Mouse (Mus musculus): ENCODE results near the gene Zcchc13. TPM values are rescaled to one million over a fixed set of nuclear protein-coding genes. Genes with fewer than 3 reads are reported as not detected.

Zcchc13 gene
- polyA plus RNA-seq, 1 experiment from 2014 or later, result not detected

DNA sequence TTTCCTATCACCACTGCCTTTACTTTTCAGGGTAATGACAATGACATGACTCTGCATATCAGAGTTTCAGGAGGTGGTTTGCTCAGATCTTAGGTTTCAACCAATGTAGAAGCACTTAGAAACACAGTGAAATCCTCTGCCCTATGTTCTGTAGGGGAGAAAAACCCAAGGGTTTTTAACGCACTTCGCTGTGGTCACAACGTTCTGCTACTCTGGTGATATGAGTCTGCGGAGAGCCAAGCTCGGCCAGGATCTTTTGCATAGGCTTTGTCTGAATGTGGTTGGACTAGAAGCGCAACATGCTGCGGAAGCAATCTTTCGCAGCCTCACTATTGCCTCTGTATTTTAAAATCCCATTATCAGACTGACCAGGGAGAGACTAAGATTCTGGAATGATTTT lies 8.6 kb upstream of the Zcchc13 start:
- H3K9me3 ChIP-seq, result no peaks in the 10 kb centered on the region
- no peaks in the 10 kb centered on the region for H3K36me3 ChIP-seq (replicated peaks)
- H3K27me3 ChIP-seq (ENCODE audit: poor library complexity, severe bottlenecking), result peaks cover 12% of the 10 kb centered on the region
- peak overlapping the region; percentile 91 for H3K27ac ChIP-seq
- no peak for DNase-seq (ENCODE audit: extremely low spot score, low spot score)
- H3K4me1 ChIP-seq, result peaks cover 32% of the 10 kb centered on the region
- H3K4me3 ChIP-seq, result peak overlapping the region; percentile 52
- WGBS, result 10% methylated on average over 8 of the region's 8 CpGs

DNA sequence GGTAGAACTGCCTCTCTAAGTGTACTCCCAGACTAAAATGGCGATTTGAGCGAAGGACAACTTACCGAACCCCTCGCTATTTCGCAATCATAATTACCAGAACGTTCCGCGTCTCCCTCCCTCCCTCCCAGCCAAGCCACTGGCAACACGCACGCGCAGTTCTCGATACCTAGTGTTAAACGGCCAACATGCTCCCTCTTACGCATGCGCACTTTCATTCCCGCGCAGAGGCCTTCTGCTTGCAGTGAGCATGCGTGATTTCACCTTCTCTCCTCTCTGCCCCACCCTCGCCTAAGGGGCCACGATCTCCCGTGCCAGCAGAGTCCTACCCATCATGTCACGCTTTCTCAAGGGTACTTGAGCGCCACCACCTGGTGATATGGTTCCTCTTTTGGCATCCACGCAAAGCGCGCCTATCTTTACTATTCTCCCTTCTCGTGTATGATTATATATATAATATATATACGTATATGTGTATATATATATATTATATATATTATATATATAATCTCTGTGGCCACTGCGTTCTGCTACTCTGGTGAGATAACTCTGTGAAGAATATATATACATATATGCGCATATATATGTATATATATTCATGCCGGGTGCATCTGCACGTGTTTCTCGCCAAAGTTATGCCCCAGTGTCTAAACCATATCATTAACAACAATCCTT lies 8.0 kb upstream of the Zcchc13 start:
- Histone ChIP-seq H3K36me3 (replicated peaks) (no peaks in the 10 kb centered on the region), H3K27ac (peak overlapping the region; percentile 91), H3K27me3 (ENCODE audit: poor library complexity, severe bottlenecking) (peaks cover 12% of the 10 kb centered on the region), H3K4me1 (peaks cover 32% of the 10 kb centered on the region), H3K4me3 (peak overlapping the region; percentile 61), H3K9me3 (no peaks in the 10 kb centered on the region)
- WGBS, result 1% methylated on average over 33 of the region's 33 CpGs
- DNase-seq (ENCODE audit: extremely low spot score, low spot score), result peak; percentile 94

GRCm38 (mm10) chrX:103622935-103623280 lies 7.5 kb upstream of the Zcchc13 start:
- no peak for DNase-seq (ENCODE audit: extremely low spot score, low spot score)
- H3K27ac ChIP-seq, result peak overlapping the region; percentile 85
- no peaks in the 10 kb centered on the region for H3K9me3 ChIP-seq
- peak overlapping the region; percentile 61 for H3K4me3 ChIP-seq
- no peaks in the 10 kb centered on the region for H3K36me3 ChIP-seq (replicated peaks)
- 3% methylated on average over 13 of the region's 13 CpGs for WGBS
- peaks cover 27% of the 10 kb centered on the region for H3K4me1 ChIP-seq
- H3K27me3 ChIP-seq (ENCODE audit: poor library complexity, severe bottlenecking), result peaks cover 12% of the 10 kb centered on the region

DNA sequence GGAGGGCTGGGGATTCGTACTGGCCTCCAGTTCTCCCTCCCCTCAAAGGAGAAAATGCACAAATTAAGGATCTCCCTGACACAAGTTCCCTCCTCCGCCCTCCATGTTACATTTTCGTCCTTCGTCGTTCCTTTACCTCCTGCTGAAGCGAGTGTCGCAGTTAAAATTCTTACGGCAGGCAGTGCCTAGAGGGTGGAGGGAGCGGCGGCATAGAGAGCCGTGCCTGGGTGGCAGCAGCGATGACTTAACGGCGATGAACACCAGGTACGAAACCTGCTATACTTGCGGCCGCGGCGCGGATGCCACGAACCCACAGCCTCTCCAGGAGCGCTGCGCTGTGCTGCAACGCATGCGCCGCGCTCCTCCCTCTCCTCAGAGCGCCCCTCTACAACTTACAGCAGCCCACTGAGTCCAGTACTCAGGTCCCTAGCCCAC lies 7.0 kb upstream of the Zcchc13 start:
- WGBS, result under 1% methylated on average over 25 of the region's 28 CpGs
- no peaks in the 10 kb centered on the region for H3K9me3 ChIP-seq
- H3K4me3 ChIP-seq, result peak overlapping the region; percentile 61
- H3K36me3 ChIP-seq (replicated peaks), result no peaks in the 10 kb centered on the region
- peak overlapping the region; percentile 85 for H3K27ac ChIP-seq
- H3K4me1 ChIP-seq, result peaks cover 22% of the 10 kb centered on the region
- DNase-seq (ENCODE audit: extremely low spot score, low spot score), result peak; percentile 29
- H3K27me3 ChIP-seq (ENCODE audit: poor library complexity, severe bottlenecking), result peaks cover 17% of the 10 kb centered on the region

DNA sequence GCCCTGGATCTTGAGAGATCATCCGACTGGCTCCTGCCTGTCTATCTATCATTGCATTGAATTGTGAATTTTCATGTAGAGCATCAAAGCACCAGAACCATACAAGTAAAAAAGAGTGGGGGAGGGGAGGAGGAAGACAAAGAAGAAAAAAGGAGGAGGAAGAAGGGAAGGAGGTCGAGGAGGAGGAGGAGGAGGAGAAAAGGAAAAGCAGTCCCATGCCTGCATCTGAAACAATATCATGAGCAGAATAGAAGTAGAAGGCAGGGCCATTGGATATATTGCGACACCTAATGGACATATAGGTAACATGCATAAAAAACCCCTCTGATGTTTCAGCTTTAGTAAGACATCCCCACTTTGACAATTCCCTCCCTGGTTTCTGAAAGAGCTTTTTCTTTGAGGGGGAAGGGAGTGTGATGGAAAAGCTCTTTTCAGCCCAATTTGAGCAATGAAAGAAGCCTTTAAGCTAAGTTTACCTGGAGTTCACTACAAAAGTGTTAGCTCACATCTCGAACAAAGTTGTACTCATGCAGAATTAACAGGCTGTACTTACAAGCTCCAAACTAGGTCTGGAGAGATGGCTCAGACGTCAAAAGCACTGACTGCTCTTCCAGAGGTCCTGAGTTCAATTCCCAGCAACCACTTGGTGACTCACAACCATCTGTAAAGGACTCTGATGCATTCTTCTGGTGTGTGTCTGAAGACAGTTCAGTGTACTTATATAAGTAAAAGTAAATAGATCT lies 5.8 kb upstream of the Zcchc13 start:
- no peak overlapping the region for H3K27ac ChIP-seq
- 22% methylated on average over 5 of the region's 5 CpGs for WGBS
- H3K9me3 ChIP-seq, result no peaks in the 10 kb centered on the region
- peaks cover 21% of the 10 kb centered on the region for H3K4me1 ChIP-seq
- no peak overlapping the region for H3K4me3 ChIP-seq
- no peak for DNase-seq (ENCODE audit: extremely low spot score, low spot score)
- H3K27me3 ChIP-seq (ENCODE audit: poor library complexity, severe bottlenecking), result peaks cover 22% of the 10 kb centered on the region
- no peaks in the 10 kb centered on the region for H3K36me3 ChIP-seq (replicated peaks)

DNA sequence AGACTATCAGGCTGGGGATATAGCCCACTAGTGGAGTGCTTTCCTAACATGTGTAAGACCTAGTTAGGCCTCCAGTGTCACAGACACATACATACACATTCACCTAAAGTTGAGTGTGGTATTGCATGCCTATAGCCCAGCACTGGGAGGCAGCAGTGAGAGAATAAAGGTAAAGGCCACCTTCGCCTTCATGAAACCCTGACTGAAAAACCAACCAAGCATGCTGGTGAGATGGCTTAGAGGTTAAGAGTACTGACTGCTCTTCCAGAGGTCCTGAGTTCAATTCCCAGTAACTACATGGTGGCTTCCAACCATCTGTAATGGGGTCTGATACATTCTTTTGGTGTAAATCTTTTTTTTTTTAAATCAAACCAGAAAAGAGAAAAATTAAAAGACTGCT lies 1.5 kb upstream of the Zcchc13 start:
- peaks cover 36% of the 10 kb centered on the region for H3K27me3 ChIP-seq (ENCODE audit: poor library complexity, severe bottlenecking)
- no peaks in the 10 kb centered on the region for H3K36me3 ChIP-seq (replicated peaks)

GRCm38 (mm10) chrX:103633895-103634294 lies 3.5 kb downstream of the Zcchc13 start:
- H3K36me3 ChIP-seq (replicated peaks), result no peaks in the 10 kb centered on the region
- H3K27me3 ChIP-seq (ENCODE audit: poor library complexity, severe bottlenecking), result peaks cover 73% of the 10 kb centered on the region
- H3K4me1 ChIP-seq, result no peaks in the 10 kb centered on the region
- no peaks in the 10 kb centered on the region for H3K9me3 ChIP-seq
- no peak overlapping the region for H3K27ac ChIP-seq
- DNase-seq (ENCODE audit: extremely low spot score, low spot score), result no peak
- H3K4me3 ChIP-seq, result no peak overlapping the region

More for the DNA sequence above, 1.5 kb upstream of the Zcchc13 start:
- Histone ChIP-seq H3K4me3 (no peak overlapping the region), H3K9me3 (no peaks in the 10 kb centered on the region), H3K4me1 (peaks cover 5% of the 10 kb centered on the region; the same call in 1 of the 2 replicates), H3K27ac (no peak overlapping the region)
- no peak for DNase-seq (ENCODE audit: extremely low spot score, low spot score)
- 81% methylated on average over 1 of the region's 1 CpGs for WGBS

DNA sequence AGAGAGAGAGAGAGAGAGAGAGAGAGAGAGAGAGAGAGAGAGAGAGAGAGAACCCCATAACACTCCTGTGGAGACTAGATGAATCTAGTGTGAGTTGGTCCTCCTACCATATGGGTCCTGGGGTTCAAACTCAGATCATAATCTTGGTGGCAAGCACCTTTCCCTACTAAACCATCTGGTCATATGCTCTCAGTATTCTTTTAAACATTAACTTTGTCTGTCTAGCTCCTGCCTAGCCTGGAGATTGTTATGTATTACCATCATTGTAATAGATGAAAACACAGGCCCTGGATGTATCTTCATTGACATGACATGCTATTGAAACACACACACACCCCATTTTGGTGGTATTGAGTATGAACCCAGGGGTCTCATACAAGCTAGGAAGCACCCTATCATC lies 5.6 kb downstream of the Zcchc13 start:
- no peaks in the 10 kb centered on the region for H3K9me3 ChIP-seq
- H3K4me1 ChIP-seq, result no peaks in the 10 kb centered on the region
- peaks cover 70% of the 10 kb centered on the region for H3K27me3 ChIP-seq (ENCODE audit: poor library complexity, severe bottlenecking)
- H3K36me3 ChIP-seq (replicated peaks), result no peaks in the 10 kb centered on the region
- H3K4me3 ChIP-seq, result no peak overlapping the region
- H3K27ac ChIP-seq, result no peak overlapping the region
- DNase-seq (ENCODE audit: extremely low spot score, low spot score), result no peak

GRCm38 (mm10) chrX:103638566-103638965 lies 8.2 kb downstream of the Zcchc13 start:
- Histone ChIP-seq H3K36me3 (replicated peaks) (no peaks in the 10 kb centered on the region), H3K4me3 (no peak overlapping the region), H3K4me1 (no peaks in the 10 kb centered on the region), H3K9me3 (no peaks in the 10 kb centered on the region), H3K27ac (no peak overlapping the region), H3K27me3 (ENCODE audit: poor library complexity, severe bottlenecking) (peaks cover 87% of the 10 kb centered on the region)
- no peak for DNase-seq (ENCODE audit: extremely low spot score, low spot score)
- WGBS, result 90% methylated on average over 5 of the region's 5 CpGs

- H3K4me1 ChIP-seq, result no peaks in the 10 kb centered on the region
- no peaks in the 10 kb centered on the region for H3K9me3 ChIP-seq
- no peak overlapping the region for H3K4me3 ChIP-seq
- DNase-seq (ENCODE audit: extremely low spot score, low spot score), result no peak
- WGBS, result 78% methylated on average over 1 of the region's 1 CpGs
- no peaks in the 10 kb centered on the region for H3K36me3 ChIP-seq (replicated peaks)
- no peak overlapping the region for H3K27ac ChIP-seq
- H3K27me3 ChIP-seq (ENCODE audit: poor library complexity, severe bottlenecking), result peaks cover 85% of the 10 kb centered on the region
These were observed 13.9 kb downstream of the Zcchc13 start for GRCm38 (mm10) chrX:103644301-103644700.

DNA sequence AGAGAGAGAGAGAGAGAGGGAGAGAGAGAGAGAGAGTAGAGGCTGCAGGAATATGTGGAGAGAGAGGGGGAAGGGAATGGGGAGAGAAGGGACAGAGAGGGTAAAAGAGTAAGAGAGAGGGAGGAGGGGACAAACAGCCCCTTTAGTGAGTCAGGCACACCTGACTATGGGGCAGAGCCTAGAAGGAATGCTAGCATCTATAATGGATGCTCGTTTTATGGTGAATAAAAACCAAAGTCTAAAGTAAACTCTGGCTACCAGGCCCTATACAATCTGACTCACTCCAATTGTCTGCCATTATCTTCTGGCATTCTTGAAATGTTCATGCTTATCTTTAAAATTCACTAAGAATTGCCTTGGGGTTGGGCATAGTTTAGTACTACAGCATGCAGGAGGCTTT lies 21.7 kb downstream of the Zcchc13 start:
- no peaks in the 10 kb centered on the region for H3K36me3 ChIP-seq (replicated peaks)
- H3K27me3 ChIP-seq (ENCODE audit: poor library complexity, severe bottlenecking), result peaks cover 88% of the 10 kb centered on the region
- H3K9me3 ChIP-seq, result no peaks in the 10 kb centered on the region
- H3K4me1 ChIP-seq, result no peaks in the 10 kb centered on the region
- H3K27ac ChIP-seq, result no peak overlapping the region
- DNase-seq (ENCODE audit: extremely low spot score, low spot score), result no peak
- 61% methylated on average over 1 of the region's 1 CpGs for WGBS
- no peak overlapping the region for H3K4me3 ChIP-seq

GRCm38 (mm10) chrX:103653021-103653420 lies 22.6 kb downstream of the Zcchc13 start:
- H3K9me3 ChIP-seq, result no peaks in the 10 kb centered on the region
- no peak overlapping the region for H3K4me3 ChIP-seq
- WGBS, result 13% methylated on average over 2 of the region's 2 CpGs
- peaks cover 81% of the 10 kb centered on the region for H3K27me3 ChIP-seq (ENCODE audit: poor library complexity, severe bottlenecking)
- H3K36me3 ChIP-seq (replicated peaks), result no peaks in the 10 kb centered on the region
- DNase-seq (ENCODE audit: extremely low spot score, low spot score), result no peak
- H3K27ac ChIP-seq, result no peak overlapping the region
- no peaks in the 10 kb centered on the region for H3K4me1 ChIP-seq

DNA sequence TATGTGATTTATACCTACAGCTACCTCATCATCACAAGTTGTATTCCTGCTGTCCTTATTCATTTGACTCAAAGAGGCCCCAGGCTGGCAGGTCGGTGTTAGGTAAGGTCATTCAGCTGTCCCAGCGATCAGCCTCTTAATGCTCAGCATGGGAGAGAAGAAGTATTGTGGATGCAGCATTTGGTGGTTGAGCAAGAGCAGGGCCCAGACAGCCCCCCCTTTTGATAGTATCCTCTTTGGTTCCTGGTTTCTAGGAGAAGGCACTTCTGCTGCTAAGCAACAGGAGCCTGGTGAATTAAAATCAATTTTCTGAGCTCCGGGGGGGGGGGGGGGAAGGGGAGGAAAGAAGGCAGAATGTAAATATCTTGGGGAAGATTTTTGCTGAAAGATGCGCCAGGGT lies 28.6 kb downstream of the Zcchc13 start:
- Histone ChIP-seq H3K4me3 (no peak overlapping the region), H3K9me3 (no peaks in the 10 kb centered on the region; the same call in 1 of the 2 replicates), H3K27ac (no peak overlapping the region), H3K4me1 (no peaks in the 10 kb centered on the region), H3K36me3 (replicated peaks) (no peaks in the 10 kb centered on the region), H3K27me3 (ENCODE audit: poor library complexity, severe bottlenecking) (peaks cover 81% of the 10 kb centered on the region)
- DNase-seq (ENCODE audit: extremely low spot score, low spot score), result no peak
- 75% methylated on average over 4 of the region's 4 CpGs for WGBS

Data from forebrain, embryonic 10.5 days (tissue).